Mouse (Mus musculus): ENCODE measurements at regions not wholly inside any gene's neighbourhood (a gene's known extent, or its start where the extent isn't known, plus 50 kb on each side); places are given as distances from the start of the nearest gene placed in this dataset.

DNA sequence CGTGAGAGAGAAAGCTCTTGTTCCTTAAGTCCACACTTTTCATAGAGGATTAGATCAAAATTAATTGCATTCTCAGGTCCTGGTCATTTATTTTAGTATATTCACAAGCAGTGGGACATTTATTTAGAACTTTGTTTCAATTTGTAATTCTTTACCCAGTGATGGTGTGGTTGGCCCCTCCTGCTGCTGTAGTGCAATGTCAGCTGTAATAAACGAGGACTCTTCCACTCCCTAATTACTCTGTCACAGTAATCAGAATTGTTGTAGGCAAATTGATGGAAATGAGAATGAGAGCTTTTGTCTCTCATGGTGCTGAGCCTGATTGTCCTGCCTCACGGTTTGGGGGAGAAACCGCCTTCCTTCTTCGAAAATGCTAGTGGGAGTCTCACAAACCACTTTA is 70.1 kb downstream of the Cd24a start:
- no peak for TF ChIP-seq CTCF (IDR thresholded peaks at IDR 0.05; ENCODE audit: insufficient read depth, low read depth, low read length)
- no peak for TF ChIP-seq POLR2A (IDR thresholded peaks at IDR 0.05; ENCODE audit: insufficient read depth, low read depth, low read length)
